Mouse (Mus musculus) liver (tissue): ENCODE results near the gene Fam214a.

Experiments
- DNase-seq: peaks from one replicate; pipeline ENCODE4 v3.0.0-alpha.2; 2020; ENCODE audit warnings: mixed read lengths

Gene Fam214a

DNA sequence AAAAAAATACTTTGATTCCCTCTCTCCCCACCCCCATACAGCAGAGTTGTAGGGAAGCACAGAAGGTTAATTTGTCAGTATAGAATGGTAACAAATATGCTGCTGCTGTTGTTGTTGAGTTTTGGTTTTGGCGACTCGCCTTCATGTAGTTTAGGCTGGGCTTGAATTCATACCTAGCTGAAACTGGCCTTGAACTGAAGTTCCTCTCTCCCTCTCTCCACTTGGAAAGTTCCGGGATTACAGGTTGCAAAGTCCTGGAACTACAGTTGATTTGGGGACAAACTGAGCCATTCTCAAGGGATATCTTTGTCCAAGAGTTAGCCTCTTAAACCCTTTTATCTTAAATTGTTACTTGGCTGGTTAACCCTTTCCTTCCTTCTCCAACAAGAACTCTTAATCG is 83.3 kb downstream of the Fam214a start:
- no peak for DNase-seq

DNA sequence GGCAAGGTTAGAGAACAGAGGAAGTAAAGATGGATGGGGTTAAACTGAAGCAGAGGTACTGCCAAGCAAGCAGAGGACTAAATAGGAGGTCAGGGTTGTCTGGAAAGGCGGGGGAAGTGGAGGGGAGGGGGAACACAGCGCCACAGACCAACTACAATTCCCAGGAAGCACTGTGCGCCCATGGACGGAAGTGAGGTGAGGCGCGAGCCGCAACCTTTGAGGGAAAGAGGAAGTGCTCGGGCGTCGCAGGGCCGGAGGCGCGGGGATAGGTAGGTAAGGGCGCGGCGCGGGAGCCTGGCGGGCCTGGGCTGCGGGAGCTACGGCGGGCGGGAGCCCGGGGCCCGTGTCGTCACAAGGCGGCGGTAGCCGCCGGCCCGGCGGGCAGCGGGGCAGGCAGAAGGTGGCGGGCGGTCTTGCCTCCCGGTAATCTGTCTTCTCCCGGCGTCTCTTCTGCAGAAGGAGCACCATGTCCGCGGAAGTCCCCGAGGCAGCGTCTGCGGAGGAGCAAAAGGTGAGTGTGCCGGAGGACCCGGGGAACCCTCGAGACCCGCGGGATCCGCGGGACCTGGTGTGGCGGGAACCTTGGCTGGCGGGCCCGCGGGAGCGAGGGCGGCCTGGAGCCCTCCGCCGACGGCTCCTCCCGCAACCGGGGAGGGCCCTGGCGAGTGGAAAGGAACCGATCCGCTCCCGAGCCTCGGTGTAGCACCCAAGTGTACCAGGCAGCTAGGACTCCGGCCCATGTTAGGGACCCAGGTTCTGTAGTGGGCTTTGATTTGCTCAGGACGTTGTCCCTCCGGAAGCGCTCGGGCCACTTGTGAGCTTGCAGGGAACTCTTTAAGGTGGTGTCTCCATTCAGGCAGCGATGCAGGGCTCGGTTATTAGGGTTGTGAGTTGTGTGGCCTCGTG is 85.0 kb downstream of the Fam214a start, which contains the start of gene Arpp19:
Gene Arpp19 (plus strand): TSS at position 164 of the 906 bp plus-strand sequence.
- peak; percentile 84 for DNase-seq

DNA sequence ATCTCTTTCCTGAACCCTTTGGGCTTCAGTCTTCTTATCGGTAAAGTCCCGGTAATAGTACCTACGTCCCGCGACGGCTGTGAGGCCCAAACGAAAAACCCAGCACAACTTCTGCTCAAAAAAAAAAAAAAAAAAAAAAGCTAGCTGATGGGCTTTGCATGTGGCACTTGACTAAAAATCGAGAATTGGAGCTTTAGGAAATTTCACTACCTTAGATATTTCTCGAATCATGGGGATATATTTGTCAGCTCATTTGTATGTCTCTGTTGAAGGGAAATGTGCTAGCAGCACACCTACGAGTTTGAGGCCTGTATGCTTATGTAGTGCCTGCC is 85.6 kb downstream of the Fam214a start:
- no peak for DNase-seq

DNA sequence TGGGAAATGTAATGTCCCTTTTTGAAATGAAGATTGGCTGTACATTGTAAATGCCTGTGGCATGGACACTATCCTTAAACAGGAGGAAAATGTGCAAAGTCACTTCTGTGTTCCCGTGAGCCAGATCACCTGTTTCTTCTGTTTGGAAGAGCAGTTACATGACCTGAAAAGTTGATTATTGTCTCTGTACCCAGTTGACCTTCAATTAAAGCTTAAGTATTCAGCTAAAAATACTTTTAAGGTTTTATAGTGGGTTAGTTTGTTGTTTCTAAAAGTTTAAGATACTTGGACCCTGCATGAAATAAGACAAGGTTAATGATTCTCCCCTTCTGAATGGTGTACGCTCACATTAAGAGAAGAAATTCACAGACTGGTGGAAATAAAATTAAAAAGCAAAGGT is 87.9 kb downstream of the Fam214a start:
- DNase-seq: no peak

DNA sequence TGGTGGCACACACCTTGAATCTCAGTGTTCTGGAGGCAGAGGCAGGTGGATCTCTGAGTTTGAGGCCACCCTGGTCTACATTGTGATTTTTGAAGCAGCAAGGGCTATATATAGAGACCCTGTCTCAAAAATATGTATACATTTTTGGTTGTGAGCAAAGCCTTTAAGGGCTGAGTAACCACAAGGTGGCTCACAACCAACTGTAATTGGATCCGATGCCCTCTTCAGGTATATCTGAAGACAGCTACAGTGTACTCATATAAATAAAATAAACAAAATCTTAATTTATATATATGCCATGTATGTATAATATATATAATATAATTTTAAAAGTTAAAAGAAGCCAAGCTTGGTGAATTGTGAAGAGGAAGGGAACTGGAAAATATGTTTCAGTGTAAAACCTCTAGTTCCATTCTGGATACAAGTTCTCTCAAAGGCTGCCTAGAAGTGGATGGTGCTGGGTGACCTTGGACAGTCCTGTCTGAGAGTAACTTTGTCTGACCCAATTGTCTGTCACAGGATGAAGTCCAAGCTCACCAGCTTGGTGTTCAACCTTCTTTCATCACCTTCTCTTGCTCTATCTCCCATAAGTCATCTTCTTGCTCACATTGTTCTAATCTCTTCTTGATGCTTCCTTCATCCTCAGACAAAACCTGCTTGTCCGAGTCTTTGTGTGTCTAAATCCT is 89.3 kb downstream of the Fam214a start:
- DNase-seq: no peak

DNA sequence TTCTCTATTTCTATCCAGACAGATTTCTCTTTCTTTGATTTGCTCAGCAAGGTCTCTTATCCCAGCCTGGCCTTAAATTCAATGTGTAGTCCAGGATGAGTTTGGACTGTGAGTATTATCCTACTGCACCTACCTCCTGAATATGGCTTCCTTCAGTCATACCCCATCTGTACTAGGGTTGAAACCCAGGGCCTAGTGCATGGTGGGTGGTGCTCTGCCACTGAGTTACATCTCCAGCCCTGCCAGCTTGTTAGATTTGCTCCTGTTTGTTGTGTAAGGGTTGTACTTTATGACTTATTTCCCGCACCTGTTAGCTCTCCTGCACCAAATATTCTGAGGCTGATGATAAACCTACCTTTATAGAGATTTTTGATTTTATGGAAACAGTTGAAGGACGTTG is 90.5 kb downstream of the Fam214a start:
- no peak for DNase-seq

DNA sequence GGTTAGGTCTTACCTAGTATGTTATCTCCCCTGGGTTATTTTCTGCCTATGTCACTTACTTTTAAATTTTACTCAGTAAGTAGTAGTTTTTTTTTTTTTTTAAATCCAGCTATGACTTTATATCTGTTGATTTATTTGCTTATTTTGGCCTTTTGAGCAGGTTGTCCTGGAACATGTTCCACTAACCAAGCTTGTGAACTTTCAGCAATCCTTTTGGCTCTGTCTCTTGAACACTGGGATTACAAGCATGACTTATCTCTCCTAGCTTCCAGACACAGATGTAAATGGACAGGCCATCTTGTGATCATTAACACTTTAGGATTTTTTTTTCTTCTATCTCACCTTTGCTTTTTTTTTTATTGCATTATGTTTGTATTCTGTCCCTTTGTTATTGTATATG is 94.4 kb downstream of the Fam214a start:
- DNase-seq: no peak

DNA sequence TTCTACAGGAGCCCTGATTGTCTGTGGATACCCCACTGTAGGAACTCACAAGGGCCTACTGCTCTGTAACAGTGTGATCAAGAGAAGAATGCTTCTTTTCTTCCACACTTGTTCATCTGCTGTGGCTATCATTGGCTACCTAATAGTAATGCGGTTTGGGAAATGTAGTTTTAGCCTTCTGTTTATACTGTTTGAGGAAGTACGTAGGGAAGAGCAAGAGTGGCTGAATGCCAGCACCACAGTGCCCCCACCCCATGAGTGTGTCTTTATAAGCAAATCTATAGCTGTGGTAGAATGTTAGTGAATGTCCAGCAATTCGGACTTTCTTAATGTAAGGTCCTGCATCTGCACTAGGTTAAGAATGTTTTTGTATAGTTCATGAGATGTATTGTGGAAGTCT is 96.4 kb downstream of the Fam214a start:
- no peak for DNase-seq

DNA sequence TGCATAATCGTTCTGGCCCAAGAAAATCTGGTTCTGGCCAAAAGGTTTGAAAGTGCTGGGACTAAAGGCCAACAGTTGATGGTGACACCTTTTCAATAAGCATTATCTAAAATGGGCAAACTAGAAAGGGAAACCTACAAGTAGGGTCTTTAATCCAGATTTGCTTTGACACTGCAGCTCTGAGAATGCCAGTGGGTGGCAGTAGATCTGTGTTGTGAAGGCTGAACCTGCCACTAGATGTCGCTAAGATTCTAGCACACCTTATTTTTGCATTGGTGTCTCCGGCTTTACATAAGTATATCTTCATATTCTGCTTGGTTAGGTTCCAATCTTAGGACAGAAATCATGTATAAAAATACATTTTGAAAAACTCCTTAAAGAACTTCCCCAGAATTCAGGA is 97.3 kb downstream of the Fam214a start:
- peak; percentile 47 for DNase-seq

DNA sequence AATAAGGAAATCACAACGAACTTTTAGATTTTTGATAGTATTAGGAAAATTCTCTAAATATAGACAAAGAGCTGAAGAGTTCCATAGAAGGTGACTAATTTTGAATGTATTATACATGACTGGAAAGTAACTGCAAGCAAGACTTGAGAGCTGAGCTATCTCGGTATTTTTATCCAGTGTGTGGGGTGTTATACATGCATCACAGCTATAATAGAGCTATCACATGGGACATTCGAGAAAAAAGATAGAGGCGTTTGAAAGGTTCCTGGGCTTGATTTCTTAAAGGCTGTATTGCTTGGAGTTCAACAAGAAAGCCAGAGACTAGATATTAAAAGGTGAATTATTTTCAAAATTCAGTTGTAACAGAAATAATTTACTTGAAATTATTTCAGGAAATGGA is 99.2 kb downstream of the Fam214a start:
- no peak for DNase-seq

DNA sequence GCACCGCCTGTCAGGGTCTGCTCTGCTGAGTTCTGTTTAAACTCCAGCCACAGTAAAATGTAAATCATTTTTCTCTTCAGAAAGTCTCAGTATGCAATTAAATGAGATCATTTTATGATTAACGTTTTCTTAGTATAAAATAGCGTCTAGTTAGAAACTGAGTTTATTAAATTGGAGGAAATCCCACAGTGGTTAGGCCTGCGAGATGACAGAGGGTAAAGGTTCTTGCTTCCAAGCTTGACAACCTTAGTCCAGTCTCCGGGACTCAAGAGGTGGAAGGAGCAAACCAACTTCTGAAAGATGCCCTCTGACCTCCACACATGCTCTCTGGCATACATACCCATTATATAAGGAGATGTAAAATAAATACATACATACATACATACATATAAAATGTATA is 102.4 kb downstream of the Fam214a start:
- no peak for DNase-seq

DNA sequence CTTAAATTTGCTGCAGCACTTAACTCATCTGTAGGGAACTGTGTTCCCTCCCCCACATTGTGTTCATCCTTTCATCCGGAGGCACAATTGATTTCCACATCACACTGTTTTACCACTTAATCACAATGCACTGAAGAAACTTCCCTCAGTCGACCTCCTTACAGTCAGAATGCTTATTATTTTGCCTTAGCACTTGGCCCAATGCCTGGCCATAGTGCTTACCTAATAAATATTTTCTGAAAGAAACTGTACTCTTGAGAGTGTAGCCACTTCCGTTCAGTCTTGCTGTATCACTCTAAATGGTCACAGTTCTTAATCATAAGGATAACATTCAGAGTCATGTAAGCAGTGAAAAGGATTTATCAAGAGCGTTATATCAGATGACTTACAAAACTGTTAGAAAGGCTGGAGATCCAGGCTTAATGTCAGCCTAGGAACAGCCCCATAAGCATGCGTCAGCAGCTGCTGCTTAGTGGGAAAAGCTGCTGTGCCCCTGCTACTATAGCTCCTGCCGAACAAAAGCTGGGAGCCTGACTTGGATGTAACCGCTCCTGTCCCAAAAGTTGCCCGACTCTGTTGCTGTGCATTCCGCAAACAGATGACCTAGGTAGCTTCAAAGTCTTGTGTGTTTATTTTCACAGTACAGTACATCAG is 112.1 kb downstream of the Fam214a start:
- DNase-seq: no peak

DNA sequence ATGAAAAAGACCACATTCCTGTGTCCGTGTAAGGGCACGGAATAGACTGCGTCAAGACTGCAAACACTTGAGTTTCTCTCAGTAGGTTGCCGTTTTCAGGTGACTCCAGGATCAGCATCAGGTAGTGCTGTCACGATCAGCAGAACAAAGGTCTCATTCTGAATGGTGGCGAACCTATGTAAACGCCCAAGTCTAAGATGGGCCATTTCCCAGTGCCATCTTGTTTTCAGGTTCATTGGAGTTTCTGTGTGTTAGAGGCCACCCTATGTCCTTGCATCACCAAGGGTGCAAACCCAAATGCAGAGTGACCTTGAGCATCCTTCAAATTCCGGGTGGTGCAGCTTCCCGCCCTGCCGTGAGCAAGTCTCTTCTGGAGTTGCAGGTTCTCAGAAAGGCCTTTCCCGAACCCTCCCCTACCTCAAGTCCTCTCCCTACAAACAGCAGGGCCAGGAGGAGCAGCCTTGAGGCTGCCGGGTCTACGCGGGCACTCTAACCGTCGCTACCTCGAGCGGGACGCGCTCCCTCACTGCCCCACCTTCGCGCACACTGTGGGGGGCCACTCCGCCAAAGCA is 117.9 kb downstream of the Fam214a start, which contains the start of gene Myo5a:
Gene Myo5a (plus strand): TSS at position 559 of the 572 bp plus-strand sequence.
- DNase-seq: no peak

DNA sequence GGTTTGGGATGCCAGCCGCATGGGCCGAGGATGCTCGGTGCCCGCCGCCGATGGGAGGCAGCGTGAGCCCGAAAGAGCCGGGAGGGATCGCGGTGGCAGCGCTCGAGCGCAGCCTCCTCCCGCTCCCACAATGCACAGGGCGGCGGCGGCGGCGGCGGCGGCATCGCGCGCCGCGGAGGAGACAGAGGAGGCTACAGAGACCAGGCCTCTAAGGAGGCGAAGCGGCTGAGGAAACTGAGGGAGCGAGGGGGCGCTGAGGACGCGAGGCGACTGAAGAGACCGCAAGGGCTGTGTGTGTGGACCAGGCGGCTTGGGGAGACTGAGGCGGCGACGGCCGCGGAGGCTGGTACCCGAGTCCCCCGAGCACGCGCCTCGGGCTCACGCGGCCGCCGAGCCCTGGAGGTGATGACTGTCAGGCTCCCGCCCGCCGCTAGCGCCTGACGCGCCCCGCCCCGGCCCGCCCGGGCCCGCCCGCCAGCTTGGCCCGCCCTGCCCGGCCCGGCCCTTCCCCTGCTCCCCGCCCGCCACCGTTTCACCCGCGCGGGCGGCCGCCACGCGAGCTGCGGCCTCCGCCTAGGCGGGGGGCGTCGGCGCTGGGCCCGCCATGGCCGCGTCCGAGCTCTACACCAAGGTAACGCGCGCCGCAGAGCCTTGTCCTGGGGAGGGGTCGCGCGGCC is 118.5 kb downstream of the Fam214a start:
- DNase-seq: peak; percentile 83

DNA sequence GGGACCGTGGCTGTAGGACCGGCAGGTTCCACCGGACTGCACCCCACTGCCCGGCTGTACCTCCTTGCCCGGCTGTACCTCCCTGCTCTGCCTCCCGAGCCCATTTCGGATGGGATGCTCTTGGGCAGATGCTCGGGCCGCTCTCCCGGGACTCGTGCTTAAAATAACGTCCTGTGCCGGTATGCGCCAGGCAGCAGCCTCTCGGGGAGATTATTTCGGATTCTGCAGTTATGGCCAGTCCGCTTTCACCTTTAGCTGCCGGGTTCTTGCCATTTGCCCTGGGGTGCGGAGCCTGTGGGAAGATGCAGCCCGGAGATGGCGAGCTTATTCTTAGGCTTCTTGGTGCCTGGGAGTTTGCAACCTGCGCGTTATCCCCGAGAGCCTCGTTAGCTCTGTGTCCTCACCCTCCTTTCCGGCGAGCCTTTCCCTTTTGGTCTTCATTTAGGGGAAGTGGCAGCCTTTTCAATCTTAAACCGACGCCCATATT is 119.1 kb downstream of the Fam214a start:
- peak; percentile 7 for DNase-seq

DNA sequence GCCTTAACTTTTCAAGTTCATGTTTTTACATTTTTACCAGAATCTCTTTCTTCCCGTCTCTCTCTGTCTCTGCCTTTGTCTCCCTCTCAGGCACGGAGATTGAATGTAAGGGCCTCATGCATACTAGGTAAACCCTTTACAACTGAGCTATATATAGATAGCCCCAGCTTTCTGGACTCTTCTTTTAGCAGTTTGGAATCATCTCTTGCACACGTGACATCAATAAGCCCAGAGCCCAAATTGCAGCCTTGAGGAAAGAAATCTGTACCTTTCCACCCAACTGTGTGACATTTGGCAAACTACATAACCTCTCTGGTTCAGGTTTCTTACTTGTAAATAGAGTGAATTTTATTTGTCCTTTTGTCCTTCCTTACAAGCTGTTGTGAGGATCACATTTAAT is 119.7 kb downstream of the Fam214a start:
- no peak for DNase-seq

DNA sequence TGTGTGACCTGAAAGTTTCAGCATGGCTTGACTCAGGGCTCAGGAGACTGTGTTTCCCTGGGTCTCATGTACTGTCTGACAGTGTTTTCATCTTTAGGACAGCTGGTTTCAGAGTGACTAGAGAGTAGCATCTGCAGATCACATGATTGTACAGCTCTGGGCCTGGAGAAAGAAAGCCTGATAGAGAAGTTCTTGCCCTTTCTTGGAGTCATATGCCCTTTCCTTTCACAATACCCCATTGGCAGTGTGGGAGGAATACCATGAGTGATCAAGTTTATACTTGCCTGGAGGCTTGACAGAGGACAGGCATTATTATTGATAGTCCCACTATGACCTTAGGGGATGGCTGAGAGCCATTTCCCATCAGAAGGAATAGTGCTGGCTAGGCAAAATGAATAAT is 124.5 kb downstream of the Fam214a start:
- DNase-seq: no peak
